Mouse (Mus musculus) lung, adult 18-20 months (tissue): ENCODE data around the gene Lemd1.
A peak's percentile ranks its signal among the peaks of the same experiment; 100 is the strongest.

Experiments used
- DNase-seq, 2 experiments: peaks; one replicate each; pipeline ENCODE4 v3.0.0; 2022; ENCODE audit warnings: mixed read lengths in 2 of 2

The Lemd1 gene

GRCm38 (mm10) chr1:132165859-132166258 lies 25.4 kb upstream of the Lemd1 start:
- no peak for DNase-seq

GRCm38 (mm10) chr1:132168115-132168767 lies 23.0 kb upstream of the Lemd1 start:
- DNase-seq, result no peak

GRCm38 (mm10) chr1:132170698-132171097 lies 20.5 kb upstream of the Lemd1 start:
- DNase-seq, result no peak

- no peak for DNase-seq
Measured at GRCm38 (mm10) chr1:132171619-132172018, 19.6 kb upstream of the Lemd1 start.

- DNase-seq, result no peak
Measured at GRCm38 (mm10) chr1:132186303-132186702, 4.9 kb upstream of the Lemd1 start.

- no peak for DNase-seq
Measured at GRCm38 (mm10) chr1:132188442-132189066, 2.7 kb upstream of the Lemd1 start.

- DNase-seq, result no peak
Measured at GRCm38 (mm10) chr1:132189231-132189630, 2.0 kb upstream of the Lemd1 start.

- peak in 1 of 2 experiments; percentile 33 for DNase-seq
Measured at GRCm38 (mm10) chr1:132190040-132190513, 1.2 kb upstream of the Lemd1 start.

- no peak for DNase-seq
Measured at GRCm38 (mm10) chr1:132190621-132191092, 574 bp upstream of the Lemd1 start.

- no peak for DNase-seq
Measured at GRCm38 (mm10) chr1:132191786-132192680, 802 bp downstream of the Lemd1 start.

GRCm38 (mm10) chr1:132193806-132194205 lies 2.6 kb downstream of the Lemd1 start:
- DNase-seq, result no peak

- DNase-seq, result peak in 1 of 2 experiments; percentile 29
Measured at GRCm38 (mm10) chr1:132194624-132195023, 3.4 kb downstream of the Lemd1 start.

GRCm38 (mm10) chr1:132195100-132195499 lies 3.9 kb downstream of the Lemd1 start:
- no peak for DNase-seq

GRCm38 (mm10) chr1:132195681-132196080 lies 4.5 kb downstream of the Lemd1 start:
- no peak for DNase-seq

- peak in 1 of 2 experiments; percentile 22 for DNase-seq
Measured at GRCm38 (mm10) chr1:132196337-132196736, 5.1 kb downstream of the Lemd1 start.

- no peak for DNase-seq
Measured at GRCm38 (mm10) chr1:132197666-132198065, 6.4 kb downstream of the Lemd1 start.

GRCm38 (mm10) chr1:132198401-132199071 lies 7.3 kb downstream of the Lemd1 start:
- no peak for DNase-seq

- DNase-seq, result no peak
Measured at GRCm38 (mm10) chr1:132199244-132199643, 8.0 kb downstream of the Lemd1 start.

- DNase-seq, result no peak
Measured at GRCm38 (mm10) chr1:132199934-132200333, 8.7 kb downstream of the Lemd1 start.

- no peak for DNase-seq
Measured at GRCm38 (mm10) chr1:132200562-132201510, 9.6 kb downstream of the Lemd1 start.

GRCm38 (mm10) chr1:132201511-132201860 lies 10.3 kb downstream of the Lemd1 start:
- no peak for DNase-seq

GRCm38 (mm10) chr1:132201936-132202335 lies 10.7 kb downstream of the Lemd1 start:
- DNase-seq, result no peak
